Mouse (Mus musculus) midbrain, embryonic 10.5 days (tissue): ENCODE results near the gene Esrrg. TPM values are rescaled to one million over a fixed set of nuclear protein-coding genes. Genes with fewer than 3 reads are reported as not detected.

Experiments
- DNase-seq: peaks from one replicate; pipeline ENCODE4 v3.0.0-alpha.2; 2017; ENCODE audit warnings: low spot score
- H3K27ac ChIP-seq: fragments of 300-500 bp; sonication (generic); replicated peaks from 2 replicates; pipeline ENCODE4 v1.5.1; 2016; ENCODE audit warnings: mild to moderate bottlenecking
- H3K27me3 ChIP-seq: fragments of 300-500 bp; sonication (generic); 2 replicates; pipeline ENCODE4 v1.6.1; 2016; ENCODE audit warnings: low read depth, mild to moderate bottlenecking; ENCODE audit not compliant: poor library complexity, severe bottlenecking
- H3K36me3 ChIP-seq: fragments of 300-500 bp; sonication (generic); 2 replicates; pipeline ENCODE4 v1.6.1; 2016; ENCODE audit warnings: mild to moderate bottlenecking, moderate library complexity
- H3K4me1 ChIP-seq: fragments of 300-500 bp; sonication (generic); 2 replicates; pipeline ENCODE4 v1.6.1; 2016
- H3K4me3 ChIP-seq: fragments of 300-500 bp; sonication (generic); 2 replicates; pipeline ENCODE4 v1.5.1; 2016; ENCODE audit warnings: mild to moderate bottlenecking, moderate library complexity
- H3K9me3 ChIP-seq: fragments of 300-500 bp; sonication (generic); replicated peaks from 2 replicates; pipeline ENCODE4 v1.6.1; 2016; ENCODE audit warnings: mild to moderate bottlenecking
- WGBS: fragments of 180-500 bp; shearing (Covaris S2); methylation state at CpG from one replicate; pipeline ENCODE4 v1.1.7; 2016; 5-methylcytosine and 5-hydroxymethylcytosine counted together
- polyA plus RNA-seq: library from polyadenylated mRNA; unstranded; fragments of >200 nt; fragmentation: Nextera tagmentation; extraction: Ambion mirVana; gene quantifications from 2 replicates; pipeline ENCODE4 v1.2.1, GENCODE M21; 2016

Esrrg gene
- polyA plus RNA-seq, 1 experiment from 2014 or later: 2.0 TPM

DNA sequence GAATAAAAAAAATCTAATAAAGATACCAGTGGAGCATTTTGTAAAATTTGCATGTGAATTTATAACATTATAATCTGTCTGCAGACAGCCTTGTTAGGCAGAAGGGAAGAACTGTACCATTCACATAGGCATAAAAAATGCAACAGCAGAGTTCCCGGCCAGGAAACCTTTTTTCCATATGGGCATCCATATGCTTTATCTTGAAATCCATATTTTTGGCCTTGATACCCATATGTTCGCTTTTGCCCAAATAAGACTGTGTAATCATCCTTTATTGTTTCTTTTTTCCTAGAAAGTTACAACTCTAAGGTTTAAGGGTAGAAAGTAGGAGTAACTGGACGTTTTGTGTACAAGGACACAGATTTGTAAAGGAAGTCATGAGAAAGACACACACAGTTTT is 226.0 kb downstream of the Esrrg start:
- 91% methylated on average over 3 of the region's 3 CpGs for WGBS

DNA sequence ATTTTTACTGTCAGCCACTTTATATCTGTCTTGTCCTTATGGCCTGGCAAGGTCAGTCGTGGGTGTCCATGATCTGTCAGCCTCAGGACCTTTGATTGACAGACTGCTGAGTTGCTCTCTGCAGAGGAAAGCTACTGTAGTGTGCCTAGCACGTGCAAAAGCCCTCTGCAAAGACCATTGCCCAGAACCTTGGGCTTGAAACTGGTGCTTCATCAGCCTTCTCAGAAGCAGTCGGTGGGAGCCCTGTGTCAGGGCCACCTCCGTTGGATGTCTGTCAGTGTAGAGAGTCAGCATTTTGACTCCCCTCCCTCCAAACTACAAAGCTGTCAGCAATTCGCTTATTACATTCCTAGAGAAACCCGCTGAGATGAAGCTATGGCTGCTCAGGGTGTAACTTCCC is 227.8 kb downstream of the Esrrg start:
- H3K27me3 ChIP-seq: no peaks in the 10 kb centered on the region
- 61% methylated on average over 6 of the region's 6 CpGs for WGBS
- no peaks in the 10 kb centered on the region for H3K9me3 ChIP-seq
- H3K4me3 ChIP-seq: no peak overlapping the region
- H3K27ac ChIP-seq: no peak overlapping the region
- no peak for DNase-seq
- H3K4me1 ChIP-seq: peaks cover 13% of the 10 kb centered on the region
- H3K36me3 ChIP-seq: no peaks in the 10 kb centered on the region

More for the DNA sequence above, 226.0 kb downstream of the Esrrg start:
- H3K4me3 ChIP-seq: no peak overlapping the region
- no peaks in the 10 kb centered on the region for H3K9me3 ChIP-seq
- DNase-seq: no peak
- H3K36me3 ChIP-seq: no peaks in the 10 kb centered on the region
- no peak overlapping the region for H3K27ac ChIP-seq
- peaks cover 13% of the 10 kb centered on the region for H3K4me1 ChIP-seq
- H3K27me3 ChIP-seq: no peaks in the 10 kb centered on the region

DNA sequence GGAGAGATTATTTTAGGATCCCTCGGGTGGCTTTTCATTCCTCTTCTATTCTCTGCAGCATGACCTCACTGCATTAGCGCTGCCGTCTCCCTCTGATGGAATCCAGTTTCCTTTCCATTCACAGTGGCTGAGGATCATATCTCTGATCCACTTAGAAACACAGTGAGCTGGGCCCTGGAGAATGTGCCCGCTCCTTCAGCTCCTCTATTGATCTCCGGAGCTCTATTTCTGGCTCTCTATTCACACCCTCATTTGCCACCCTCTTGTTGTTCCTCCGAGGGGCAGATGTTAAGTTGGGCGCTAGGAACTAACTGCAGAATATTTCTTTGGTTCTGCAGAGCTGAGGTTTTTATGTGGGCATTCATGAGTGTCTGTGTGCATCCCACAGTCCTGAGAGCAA is 228.3 kb downstream of the Esrrg start:
- Histone ChIP-seq H3K36me3 (no peaks in the 10 kb centered on the region), H3K4me3 (no peak overlapping the region), H3K27ac (peak overlapping the region; percentile 23; the same call in 1 of the 2 replicates), H3K4me1 (peaks cover 13% of the 10 kb centered on the region), H3K27me3 (no peaks in the 10 kb centered on the region), H3K9me3 (no peaks in the 10 kb centered on the region)
- 40% methylated on average over 7 of the region's 7 CpGs for WGBS
- no peak for DNase-seq

DNA sequence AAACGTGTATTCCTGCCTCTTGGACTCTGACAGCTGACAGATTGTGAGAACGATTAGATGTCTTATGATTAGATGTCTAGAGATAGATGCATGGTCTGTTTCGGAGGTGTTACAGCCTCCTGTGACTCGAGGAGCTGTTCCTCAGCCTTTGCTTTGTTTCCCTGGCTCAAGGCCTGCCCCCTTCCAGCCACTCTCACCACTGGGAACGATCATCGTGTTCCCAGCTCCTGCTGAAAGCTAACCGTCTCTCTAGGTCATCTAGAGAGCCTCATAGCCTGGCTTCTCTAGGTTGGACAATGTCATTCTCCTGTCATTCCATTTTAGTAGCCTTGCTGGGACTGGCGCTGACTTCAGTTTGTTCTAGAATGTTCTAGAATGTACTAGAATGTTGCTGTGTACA is 233.0 kb downstream of the Esrrg start:
- peaks cover 7% of the 10 kb centered on the region for H3K4me1 ChIP-seq
- 85% methylated on average over 8 of the region's 8 CpGs for WGBS
- no peak for DNase-seq

DNA sequence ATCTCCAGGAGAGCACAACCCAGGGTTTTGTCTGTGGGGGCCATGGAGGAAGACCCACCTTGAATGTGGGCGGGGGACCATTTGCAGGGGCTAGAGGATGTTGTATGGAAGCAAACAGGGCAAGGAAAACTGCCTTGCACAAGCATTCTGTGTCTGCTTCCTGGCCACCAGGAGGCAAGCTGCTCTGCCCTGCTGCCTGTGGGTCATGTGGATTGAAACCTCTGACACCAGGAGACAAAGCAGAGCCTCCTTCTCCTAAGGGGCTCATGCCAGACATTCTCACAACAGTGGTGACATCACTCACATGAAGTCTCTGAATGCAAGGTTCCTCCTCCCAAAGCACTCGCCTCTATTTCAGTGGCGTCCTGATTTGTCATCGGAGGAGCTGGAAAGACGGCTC is 234.1 kb downstream of the Esrrg start:
- no peak for DNase-seq
- H3K4me3 ChIP-seq: no peak overlapping the region
- WGBS: 86% methylated on average over 5 of the region's 5 CpGs

More for the DNA sequence above, 233.0 kb downstream of the Esrrg start:
- Histone ChIP-seq H3K4me3 (no peak overlapping the region), H3K27me3 (no peaks in the 10 kb centered on the region), H3K9me3 (no peaks in the 10 kb centered on the region), H3K27ac (no peak overlapping the region), H3K36me3 (no peaks in the 10 kb centered on the region)

DNA sequence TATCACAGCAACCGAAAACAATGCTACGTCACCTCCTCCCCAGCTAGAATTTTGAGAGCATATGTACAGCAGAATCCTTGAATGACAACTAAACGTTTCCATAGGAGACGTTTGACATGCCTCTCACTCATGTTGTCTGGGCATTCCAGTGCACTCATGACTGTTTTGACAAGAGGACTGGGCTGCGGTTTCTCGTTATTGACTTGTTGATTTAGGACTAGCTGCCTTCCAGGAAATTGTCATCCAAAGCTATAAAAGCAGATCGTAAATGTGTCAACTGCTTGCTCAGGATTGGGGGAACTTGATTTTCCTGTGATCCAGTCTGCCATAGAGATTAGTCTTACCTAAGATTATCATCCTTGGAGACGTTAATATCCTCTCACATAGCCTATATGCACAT is 245.6 kb downstream of the Esrrg start:
- Histone ChIP-seq H3K9me3 (no peaks in the 10 kb centered on the region), H3K4me3 (no peak overlapping the region), H3K27me3 (no peaks in the 10 kb centered on the region), H3K27ac (no peak overlapping the region), H3K4me1 (no peaks in the 10 kb centered on the region), H3K36me3 (no peaks in the 10 kb centered on the region)
- 85% methylated on average over 8 of the region's 8 CpGs for WGBS
- no peak for DNase-seq

More for the DNA sequence above, 234.1 kb downstream of the Esrrg start:
- Histone ChIP-seq H3K27me3 (no peaks in the 10 kb centered on the region), H3K36me3 (no peaks in the 10 kb centered on the region), H3K4me1 (no peaks in the 10 kb centered on the region), H3K27ac (no peak overlapping the region), H3K9me3 (no peaks in the 10 kb centered on the region)

DNA sequence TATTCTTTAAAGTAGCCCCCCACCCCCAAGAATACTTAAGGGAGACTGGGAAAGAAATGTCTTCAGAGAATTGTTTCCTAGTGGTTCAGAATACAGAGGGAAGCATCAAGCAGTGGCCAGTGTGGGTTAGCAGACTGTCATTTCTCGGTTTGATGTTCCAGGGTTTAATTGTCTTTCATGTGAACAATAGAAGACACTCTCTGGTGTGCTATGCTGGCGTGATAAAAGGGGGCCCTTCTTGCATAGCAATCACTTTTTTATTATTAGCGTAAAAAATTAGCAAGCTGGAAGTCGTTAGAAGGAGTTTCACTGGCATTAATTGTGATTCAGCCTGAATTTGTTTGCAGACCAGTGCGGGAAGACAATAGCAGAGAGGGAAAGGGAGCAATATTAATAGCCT is 253.7 kb downstream of the Esrrg start:
- DNase-seq: no peak
- H3K36me3 ChIP-seq: no peaks in the 10 kb centered on the region
- H3K27ac ChIP-seq: no peak overlapping the region
- peaks cover 24% of the 10 kb centered on the region for H3K4me1 ChIP-seq
- no peaks in the 10 kb centered on the region for H3K27me3 ChIP-seq
- WGBS: 46% methylated on average over 5 of the region's 5 CpGs
- H3K4me3 ChIP-seq: no peak overlapping the region
- H3K9me3 ChIP-seq: no peaks in the 10 kb centered on the region

DNA sequence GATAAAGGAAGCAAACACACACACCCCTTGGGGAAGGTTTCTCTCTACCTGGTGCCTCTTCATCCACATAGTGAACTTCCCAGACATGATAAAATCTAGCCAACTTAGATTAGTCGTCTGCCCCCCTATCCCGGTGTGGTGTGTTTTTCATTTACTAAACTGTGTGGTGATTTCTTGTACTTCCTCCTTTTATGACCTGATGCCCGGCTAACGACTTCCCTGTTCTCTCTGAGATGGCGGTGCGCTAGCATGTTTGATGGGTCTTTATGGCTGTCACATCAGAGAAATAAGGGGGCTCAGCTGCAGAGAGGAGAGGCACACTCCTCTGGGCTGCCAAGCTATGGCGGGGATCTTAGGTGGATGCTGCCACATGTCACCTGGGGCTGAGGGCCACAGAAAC is 259.8 kb downstream of the Esrrg start:
- H3K27me3 ChIP-seq: no peaks in the 10 kb centered on the region
- H3K4me3 ChIP-seq: no peak overlapping the region
- no peaks in the 10 kb centered on the region for H3K9me3 ChIP-seq
- 87% methylated on average over 7 of the region's 7 CpGs for WGBS
- H3K4me1 ChIP-seq: peaks cover 3% of the 10 kb centered on the region
- H3K27ac ChIP-seq: no peak overlapping the region
- H3K36me3 ChIP-seq: no peaks in the 10 kb centered on the region
- DNase-seq: no peak

DNA sequence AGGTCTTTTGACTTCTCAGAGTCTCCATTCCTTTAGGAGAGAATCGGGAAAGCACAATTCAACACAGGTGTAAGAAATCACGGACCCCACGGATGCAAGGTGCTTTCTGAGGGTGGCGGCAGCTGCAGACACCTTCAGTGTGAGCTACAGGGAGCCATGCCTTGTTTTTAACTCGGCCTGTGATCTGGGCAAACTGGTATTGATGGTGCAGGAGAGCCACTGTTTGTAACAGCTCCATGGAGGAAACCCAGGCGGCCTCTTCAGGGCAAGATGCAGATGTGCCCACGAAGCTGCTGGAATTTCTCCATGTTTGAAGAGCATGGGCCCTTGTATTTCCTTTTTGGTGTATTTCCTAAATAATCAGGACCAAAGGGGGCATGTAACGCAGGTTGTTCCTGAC is 263.6 kb downstream of the Esrrg start:
- no peaks in the 10 kb centered on the region for H3K9me3 ChIP-seq
- no peaks in the 10 kb centered on the region for H3K4me1 ChIP-seq
- H3K27ac ChIP-seq: no peak overlapping the region
- DNase-seq: no peak
- WGBS: 66% methylated on average over 8 of the region's 8 CpGs
- no peaks in the 10 kb centered on the region for H3K27me3 ChIP-seq
- no peaks in the 10 kb centered on the region for H3K36me3 ChIP-seq
- H3K4me3 ChIP-seq: no peak overlapping the region

DNA sequence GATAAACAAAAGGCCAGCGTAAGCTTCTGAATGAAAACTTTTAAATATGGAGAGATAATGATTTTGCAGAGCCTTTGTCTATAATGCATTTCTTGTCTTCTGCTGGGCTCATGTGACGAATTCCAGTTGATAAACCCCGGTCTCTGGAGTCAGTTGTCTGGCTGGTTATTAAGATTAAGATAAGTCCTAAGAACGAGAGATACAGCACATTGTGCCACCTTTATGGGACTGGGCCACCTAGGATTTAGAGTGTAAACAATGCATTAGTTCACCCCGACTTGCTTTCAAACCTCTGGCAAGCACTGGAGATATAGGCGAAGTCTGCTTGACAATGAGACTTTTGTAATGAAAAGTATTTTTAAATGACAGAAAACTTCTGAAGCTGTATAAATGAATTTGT is 264.2 kb downstream of the Esrrg start:
- no peaks in the 10 kb centered on the region for H3K27me3 ChIP-seq
- no peak for DNase-seq

DNA sequence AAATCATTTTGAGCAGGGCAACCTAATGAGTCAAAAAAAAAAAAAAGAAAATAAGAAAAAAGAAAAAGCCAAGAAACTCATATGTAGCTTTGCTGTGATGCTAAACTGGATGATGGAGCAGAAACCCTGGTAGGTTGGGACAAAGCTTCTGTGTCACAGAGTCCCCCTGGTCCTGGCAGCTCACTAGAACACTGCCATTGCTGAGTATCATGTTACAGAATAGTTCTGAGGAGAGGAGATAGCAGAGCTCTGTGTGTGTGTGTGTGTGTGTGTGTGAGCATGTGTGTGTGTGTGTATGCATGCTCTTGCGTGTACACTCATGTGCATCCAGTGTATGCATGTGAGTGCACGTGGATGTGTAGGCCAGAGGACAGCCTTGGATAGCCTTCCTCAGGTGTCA is 265.2 kb downstream of the Esrrg start:
- Histone ChIP-seq H3K27ac (no peak overlapping the region), H3K4me1 (no peaks in the 10 kb centered on the region), H3K9me3 (no peaks in the 10 kb centered on the region), H3K36me3 (no peaks in the 10 kb centered on the region), H3K4me3 (no peak overlapping the region), H3K27me3 (no peaks in the 10 kb centered on the region)
- DNase-seq: no peak
- WGBS: 75% methylated on average over 2 of the region's 2 CpGs

More for the DNA sequence above, 264.2 kb downstream of the Esrrg start:
- H3K4me3 ChIP-seq: no peak overlapping the region
- no peaks in the 10 kb centered on the region for H3K4me1 ChIP-seq
- no peaks in the 10 kb centered on the region for H3K36me3 ChIP-seq
- WGBS: 75% methylated on average over 6 of the region's 6 CpGs
- H3K27ac ChIP-seq: no peak overlapping the region
- no peaks in the 10 kb centered on the region for H3K9me3 ChIP-seq

DNA sequence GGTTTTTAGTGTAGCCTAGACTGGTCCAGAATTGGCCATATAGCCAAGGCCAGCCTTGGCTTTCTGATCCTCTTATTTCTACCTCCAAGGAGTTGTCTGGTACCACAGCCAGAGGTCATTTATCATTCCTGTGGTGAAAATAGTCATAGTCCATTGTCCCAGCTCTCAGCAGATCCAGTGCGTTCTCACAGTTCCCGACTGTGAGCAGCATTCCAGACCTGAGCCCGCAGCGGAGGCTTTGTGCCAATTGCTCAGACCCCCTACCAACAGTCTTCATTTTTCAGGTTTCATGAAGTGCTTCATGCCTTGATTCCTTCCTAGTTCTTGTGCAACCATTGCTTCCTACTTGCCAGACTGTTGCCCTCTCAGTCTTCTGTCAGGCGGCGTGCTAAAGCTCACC is 278.7 kb downstream of the Esrrg start:
- peaks cover 11% of the 10 kb centered on the region; the same call in 1 of the 2 replicates for H3K4me1 ChIP-seq
- no peak overlapping the region for H3K27ac ChIP-seq
- H3K4me3 ChIP-seq: no peak overlapping the region
- WGBS: 91% methylated on average over 6 of the region's 6 CpGs
- no peaks in the 10 kb centered on the region for H3K9me3 ChIP-seq
- H3K36me3 ChIP-seq: no peaks in the 10 kb centered on the region
- no peak for DNase-seq
- H3K27me3 ChIP-seq: no peaks in the 10 kb centered on the region

DNA sequence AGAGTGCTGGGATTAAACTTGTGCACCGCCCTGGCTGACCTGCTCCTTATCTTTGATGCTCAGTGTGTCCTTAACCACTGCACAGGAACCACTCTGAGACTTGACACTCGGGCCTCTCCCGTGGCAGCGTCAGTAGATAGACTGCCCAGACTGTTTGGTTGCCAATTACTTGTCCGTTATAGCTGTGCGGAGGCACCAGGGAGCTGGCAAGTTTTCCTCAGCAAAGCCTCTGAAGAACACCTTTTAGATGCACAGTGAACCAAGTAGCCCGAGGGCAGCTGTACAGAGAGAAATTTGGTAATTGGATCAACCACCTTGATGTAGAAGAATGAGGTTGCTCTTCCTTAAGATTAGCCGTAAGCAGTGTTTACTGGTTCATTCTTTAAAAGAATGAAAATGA is 279.6 kb downstream of the Esrrg start:
- WGBS: 87% methylated on average over 8 of the region's 8 CpGs
- no peaks in the 10 kb centered on the region for H3K27me3 ChIP-seq
- no peak for DNase-seq
- H3K36me3 ChIP-seq: no peaks in the 10 kb centered on the region
- H3K4me3 ChIP-seq: no peak overlapping the region
- H3K4me1 ChIP-seq: peaks cover 11% of the 10 kb centered on the region; the same call in 1 of the 2 replicates
- H3K27ac ChIP-seq: no peak overlapping the region
- no peaks in the 10 kb centered on the region for H3K9me3 ChIP-seq

DNA sequence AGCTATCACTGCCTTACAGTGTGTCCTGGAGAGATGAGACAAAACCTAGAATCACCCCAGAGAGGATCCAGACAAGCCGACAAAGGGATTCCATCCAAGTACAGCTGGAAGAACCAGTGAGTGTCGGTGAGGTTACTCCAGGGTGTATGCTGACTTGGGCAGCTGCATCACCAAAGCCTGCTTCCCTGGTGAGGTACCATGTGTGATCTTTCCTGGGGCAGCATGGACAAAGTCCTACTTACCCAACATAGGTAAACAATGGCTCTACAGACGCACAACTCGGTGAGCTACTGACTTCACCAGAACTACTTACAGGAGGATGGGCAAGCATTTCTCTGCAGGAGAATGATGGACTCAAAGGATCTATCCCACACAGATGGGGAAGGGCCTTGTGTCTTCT is 280.5 kb downstream of the Esrrg start:
- Histone ChIP-seq H3K27me3 (no peaks in the 10 kb centered on the region), H3K27ac (no peak overlapping the region), H3K36me3 (no peaks in the 10 kb centered on the region), H3K4me1 (peaks cover 3% of the 10 kb centered on the region; the same call in 1 of the 2 replicates), H3K9me3 (no peaks in the 10 kb centered on the region), H3K4me3 (no peak overlapping the region)
- 93% methylated on average over 4 of the region's 4 CpGs for WGBS
- DNase-seq: no peak
